Mouse (Mus musculus): ENCODE data around the gene Olfr299. TPM values are rescaled to one million over a fixed set of nuclear protein-coding genes. Genes with fewer than 3 reads are reported as not detected.

Gene Olfr299
- polyA plus RNA-seq (2014; fragmentation: Illumina TruSeq; extraction: RNeasy Lipid Tissue Mini Kit (QIAGEN cat#74804); ENCODE audit: low read depth, low replicate concordance), result not detected

GRCm38 (mm10) chr7:86459621-86460020, at the start of gene Olfr299:
Gene Olfr299 (plus strand): TSS chr7:86459921.

GRCm38 (mm10) chr7:86492384-86492783, 32.7 kb downstream of the Olfr299 start, which contains the start of gene Olfr298:
Gene Olfr298 (minus strand): TSS chr7:86492484.

Other genes with a start within 250 kb of the Olfr299 start
- gene Vmn2r76, start 213.6 kb upstream of the Olfr299 start, polyA plus RNA-seq (2014; fragmentation: Illumina TruSeq; extraction: RNeasy Lipid Tissue Mini Kit (QIAGEN cat#74804); ENCODE audit: low read depth, low replicate concordance), result not detected
- gene Olfr310, start 182.7 kb upstream of the Olfr299 start, polyA plus RNA-seq (2014; fragmentation: Illumina TruSeq; extraction: RNeasy Lipid Tissue Mini Kit (QIAGEN cat#74804); ENCODE audit: low read depth, low replicate concordance), result not detected
- gene Olfr309, start 146.2 kb upstream of the Olfr299 start, polyA plus RNA-seq (2014; fragmentation: Illumina TruSeq; extraction: RNeasy Lipid Tissue Mini Kit (QIAGEN cat#74804); ENCODE audit: low read depth, low replicate concordance), result not detected
- not detected for gene Olfr308, start 134.3 kb upstream of the Olfr299 start, polyA plus RNA-seq (2014; fragmentation: Illumina TruSeq; extraction: RNeasy Lipid Tissue Mini Kit (QIAGEN cat#74804); ENCODE audit: low read depth, low replicate concordance)
- not detected for gene Olfr307, start 122.3 kb upstream of the Olfr299 start, polyA plus RNA-seq (2014; fragmentation: Illumina TruSeq; extraction: RNeasy Lipid Tissue Mini Kit (QIAGEN cat#74804); ENCODE audit: low read depth, low replicate concordance)
- not detected for gene Olfr305, start 93.0 kb upstream of the Olfr299 start, polyA plus RNA-seq (2014; fragmentation: Illumina TruSeq; extraction: RNeasy Lipid Tissue Mini Kit (QIAGEN cat#74804); ENCODE audit: low read depth, low replicate concordance)
- gene Olfr304, start 73.3 kb upstream of the Olfr299 start, polyA plus RNA-seq (2014; fragmentation: Illumina TruSeq; extraction: RNeasy Lipid Tissue Mini Kit (QIAGEN cat#74804); ENCODE audit: low read depth, low replicate concordance), result not detected
- gene Olfr303, start 62.1 kb upstream of the Olfr299 start, polyA plus RNA-seq (2014; fragmentation: Illumina TruSeq; extraction: RNeasy Lipid Tissue Mini Kit (QIAGEN cat#74804); ENCODE audit: low read depth, low replicate concordance), result not detected
- not detected for gene Olfr301, start 56.1 kb upstream of the Olfr299 start, polyA plus RNA-seq (2014; fragmentation: Illumina TruSeq; extraction: RNeasy Lipid Tissue Mini Kit (QIAGEN cat#74804); ENCODE audit: low read depth, low replicate concordance)
- gene Olfr298, start 32.6 kb downstream of the Olfr299 start, polyA plus RNA-seq (2014; fragmentation: Illumina TruSeq; extraction: RNeasy Lipid Tissue Mini Kit (QIAGEN cat#74804); ENCODE audit: low read depth, low replicate concordance), result not detected
- gene Olfr297, start 60.0 kb downstream of the Olfr299 start, polyA plus RNA-seq (2014; fragmentation: Illumina TruSeq; extraction: RNeasy Lipid Tissue Mini Kit (QIAGEN cat#74804); ENCODE audit: low read depth, low replicate concordance), result not detected
- gene Olfr295, start 123.9 kb downstream of the Olfr299 start, polyA plus RNA-seq (2014; fragmentation: Illumina TruSeq; extraction: RNeasy Lipid Tissue Mini Kit (QIAGEN cat#74804); ENCODE audit: low read depth, low replicate concordance), result not detected
- not detected for gene Olfr294, start 156.7 kb downstream of the Olfr299 start, polyA plus RNA-seq (2014; fragmentation: Illumina TruSeq; extraction: RNeasy Lipid Tissue Mini Kit (QIAGEN cat#74804); ENCODE audit: low read depth, low replicate concordance)
- gene Olfr293, start 189.1 kb downstream of the Olfr299 start, polyA plus RNA-seq (2014; fragmentation: Illumina TruSeq; extraction: RNeasy Lipid Tissue Mini Kit (QIAGEN cat#74804); ENCODE audit: low read depth, low replicate concordance), result not detected
- gene Olfr292, start 228.4 kb downstream of the Olfr299 start, polyA plus RNA-seq (2014; fragmentation: Illumina TruSeq; extraction: RNeasy Lipid Tissue Mini Kit (QIAGEN cat#74804); ENCODE audit: low read depth, low replicate concordance), result not detected

All from kidney, adult 10 weeks (tissue).